Mouse (Mus musculus): ENCODE results near the gene Itih5. TPM values are rescaled to one million over a fixed set of nuclear protein-coding genes. Genes with fewer than 3 reads are reported as not detected.

Itih5 gene
- polyA plus RNA-seq, 1 experiment, result not detected

GRCm38 (mm10) chr2:10126122-10126521 lies 27.2 kb upstream of the Itih5 start:
- H3K79me2 ChIP-seq (ENCODE audit: control insufficient read depth, insufficient read depth), result no peaks in the 10 kb centered on the region
- no peaks in the 10 kb centered on the region for H3K36me3 ChIP-seq (ENCODE audit: control insufficient read depth, insufficient read depth)
- no peak overlapping the region for H3ac ChIP-seq (ENCODE audit: control insufficient read depth, insufficient read length, low read depth)
- TF ChIP-seq CEBPB (IDR thresholded peaks at IDR 0.05; ENCODE audit: low read depth) (no peak), USF1 (IDR thresholded peaks at IDR 0.05; ENCODE audit: low read depth) (no peak), MAX (IDR thresholded peaks at IDR 0.05) (no peak), CTCF (IDR thresholded peaks at IDR 0.05; ENCODE audit: control insufficient read depth, insufficient read depth, insufficient read length) (no peak), MYOD1 (IDR thresholded peaks at IDR 0.05; ENCODE audit: control insufficient read depth, insufficient read length, low read depth) (no peak), FOSL1 (IDR thresholded peaks at IDR 0.05; ENCODE audit: insufficient read depth, low read length, poor library complexity, severe bottlenecking) (no peak), MYOG (IDR thresholded peaks at IDR 0.05; ENCODE audit: control insufficient read depth, extremely low read depth, insufficient read length) (no peak)
- no peaks in the 10 kb centered on the region for H3K27me3 ChIP-seq (ENCODE audit: control insufficient read depth, insufficient read depth, insufficient read length)
- no peak overlapping the region for H3K4me3 ChIP-seq (ENCODE audit: insufficient read depth, poor library complexity, severe bottlenecking)
- H3K79me3 ChIP-seq (ENCODE audit: low read depth), result no peaks in the 10 kb centered on the region

- no peaks in the 10 kb centered on the region for H3K79me2 ChIP-seq (ENCODE audit: control insufficient read depth, insufficient read depth)
- no peak overlapping the region for H3K4me3 ChIP-seq (ENCODE audit: insufficient read depth, poor library complexity, severe bottlenecking)
- no peak overlapping the region for H3ac ChIP-seq (ENCODE audit: control insufficient read depth, insufficient read length, low read depth)
- no peaks in the 10 kb centered on the region for H3K36me3 ChIP-seq (ENCODE audit: control insufficient read depth, insufficient read depth)
- no peaks in the 10 kb centered on the region for H3K27me3 ChIP-seq (ENCODE audit: control insufficient read depth, insufficient read depth, insufficient read length)
- H3K79me3 ChIP-seq (ENCODE audit: low read depth), result no peaks in the 10 kb centered on the region
- TF ChIP-seq MYOG (IDR thresholded peaks at IDR 0.05; ENCODE audit: control insufficient read depth, extremely low read depth, insufficient read length) (no peak), MAX (IDR thresholded peaks at IDR 0.05) (no peak), FOSL1 (IDR thresholded peaks at IDR 0.05; ENCODE audit: insufficient read depth, low read length, poor library complexity, severe bottlenecking) (no peak), MYOD1 (IDR thresholded peaks at IDR 0.05; ENCODE audit: control insufficient read depth, insufficient read length, low read depth) (no peak), USF1 (IDR thresholded peaks at IDR 0.05; ENCODE audit: low read depth) (no peak), CTCF (IDR thresholded peaks at IDR 0.05; ENCODE audit: control insufficient read depth, insufficient read depth, insufficient read length) (no peak), CEBPB (IDR thresholded peaks at IDR 0.05; ENCODE audit: low read depth) (no peak)
Measured at GRCm38 (mm10) chr2:10127471-10127870, 25.9 kb upstream of the Itih5 start.

- Histone ChIP-seq H3K4me3 (ENCODE audit: insufficient read depth, poor library complexity, severe bottlenecking) (no peak overlapping the region), H3K79me3 (ENCODE audit: low read depth) (no peaks in the 10 kb centered on the region), H3ac (ENCODE audit: control insufficient read depth, insufficient read length, low read depth) (no peak overlapping the region), H3K79me2 (ENCODE audit: control insufficient read depth, insufficient read depth) (no peaks in the 10 kb centered on the region), H3K36me3 (ENCODE audit: control insufficient read depth, insufficient read depth) (no peaks in the 10 kb centered on the region), H3K27me3 (ENCODE audit: control insufficient read depth, insufficient read depth, insufficient read length) (no peaks in the 10 kb centered on the region)
- TF ChIP-seq MYOD1 (IDR thresholded peaks at IDR 0.05; ENCODE audit: control insufficient read depth, insufficient read length, low read depth) (no peak), MYOG (IDR thresholded peaks at IDR 0.05; ENCODE audit: control insufficient read depth, extremely low read depth, insufficient read length) (no peak), CTCF (IDR thresholded peaks at IDR 0.05; ENCODE audit: control insufficient read depth, insufficient read depth, insufficient read length) (no peak), FOSL1 (IDR thresholded peaks at IDR 0.05; ENCODE audit: insufficient read depth, low read length, poor library complexity, severe bottlenecking) (no peak), USF1 (IDR thresholded peaks at IDR 0.05; ENCODE audit: low read depth) (no peak), CEBPB (IDR thresholded peaks at IDR 0.05; ENCODE audit: low read depth) (no peak), MAX (IDR thresholded peaks at IDR 0.05) (no peak)
Measured at GRCm38 (mm10) chr2:10128571-10128970, 24.8 kb upstream of the Itih5 start.

GRCm38 (mm10) chr2:10130341-10130990 lies 22.9 kb upstream of the Itih5 start:
- H3K36me3 ChIP-seq (ENCODE audit: control insufficient read depth, insufficient read depth), result no peaks in the 10 kb centered on the region
- no peak overlapping the region for H3ac ChIP-seq (ENCODE audit: control insufficient read depth, insufficient read length, low read depth)
- TF ChIP-seq MYOD1 (IDR thresholded peaks at IDR 0.05; ENCODE audit: control insufficient read depth, insufficient read length, low read depth) (no peak), MYOG (IDR thresholded peaks at IDR 0.05; ENCODE audit: control insufficient read depth, extremely low read depth, insufficient read length) (no peak), USF1 (IDR thresholded peaks at IDR 0.05; ENCODE audit: low read depth) (no peak), CTCF (IDR thresholded peaks at IDR 0.05; ENCODE audit: control insufficient read depth, insufficient read depth, insufficient read length) (no peak), FOSL1 (IDR thresholded peaks at IDR 0.05; ENCODE audit: insufficient read depth, low read length, poor library complexity, severe bottlenecking) (no peak), MAX (IDR thresholded peaks at IDR 0.05) (no peak), CEBPB (IDR thresholded peaks at IDR 0.05; ENCODE audit: low read depth) (no peak)
- no peaks in the 10 kb centered on the region for H3K27me3 ChIP-seq (ENCODE audit: control insufficient read depth, insufficient read depth, insufficient read length)
- no peaks in the 10 kb centered on the region for H3K79me3 ChIP-seq (ENCODE audit: low read depth)
- H3K4me3 ChIP-seq (ENCODE audit: insufficient read depth, poor library complexity, severe bottlenecking), result no peak overlapping the region
- H3K79me2 ChIP-seq (ENCODE audit: control insufficient read depth, insufficient read depth), result no peaks in the 10 kb centered on the region

GRCm38 (mm10) chr2:10131296-10131695 lies 22.1 kb upstream of the Itih5 start, which contains the start of gene Itih2:
Itih2 (minus strand) TSS chr2:10131396.
- Histone ChIP-seq H3K4me3 (ENCODE audit: insufficient read depth, poor library complexity, severe bottlenecking) (no peak within 1 kb of the TSS), H3K27me3 (ENCODE audit: control insufficient read depth, insufficient read depth, insufficient read length) (no peaks in the 10 kb centered on the region)
- TF ChIP-seq MYOD1 (IDR thresholded peaks at IDR 0.05; ENCODE audit: control insufficient read depth, insufficient read length, low read depth) (no peak), CEBPB (IDR thresholded peaks at IDR 0.05; ENCODE audit: low read depth) (no peak), USF1 (IDR thresholded peaks at IDR 0.05; ENCODE audit: low read depth) (no peak), CTCF (IDR thresholded peaks at IDR 0.05; ENCODE audit: control insufficient read depth, insufficient read depth, insufficient read length) (no peak), FOSL1 (IDR thresholded peaks at IDR 0.05; ENCODE audit: insufficient read depth, low read length, poor library complexity, severe bottlenecking) (no peak), MYOG (IDR thresholded peaks at IDR 0.05; ENCODE audit: control insufficient read depth, extremely low read depth, insufficient read length) (no peak)

More at GRCm38 (mm10) chr2:10131296-10131695, 22.1 kb upstream of the Itih5 start, which contains the start of gene Itih2:
- Histone ChIP-seq H3K79me2 (ENCODE audit: control insufficient read depth, insufficient read depth) (no peaks in the 10 kb centered on the region), H3K36me3 (ENCODE audit: control insufficient read depth, insufficient read depth) (no peaks in the 10 kb centered on the region), H3K79me3 (ENCODE audit: low read depth) (no peaks in the 10 kb centered on the region), H3ac (ENCODE audit: control insufficient read depth, insufficient read length, low read depth) (no peak within 1 kb of the TSS)

Measured in C2C12 (cell line).